In the genomic region with DNA sequence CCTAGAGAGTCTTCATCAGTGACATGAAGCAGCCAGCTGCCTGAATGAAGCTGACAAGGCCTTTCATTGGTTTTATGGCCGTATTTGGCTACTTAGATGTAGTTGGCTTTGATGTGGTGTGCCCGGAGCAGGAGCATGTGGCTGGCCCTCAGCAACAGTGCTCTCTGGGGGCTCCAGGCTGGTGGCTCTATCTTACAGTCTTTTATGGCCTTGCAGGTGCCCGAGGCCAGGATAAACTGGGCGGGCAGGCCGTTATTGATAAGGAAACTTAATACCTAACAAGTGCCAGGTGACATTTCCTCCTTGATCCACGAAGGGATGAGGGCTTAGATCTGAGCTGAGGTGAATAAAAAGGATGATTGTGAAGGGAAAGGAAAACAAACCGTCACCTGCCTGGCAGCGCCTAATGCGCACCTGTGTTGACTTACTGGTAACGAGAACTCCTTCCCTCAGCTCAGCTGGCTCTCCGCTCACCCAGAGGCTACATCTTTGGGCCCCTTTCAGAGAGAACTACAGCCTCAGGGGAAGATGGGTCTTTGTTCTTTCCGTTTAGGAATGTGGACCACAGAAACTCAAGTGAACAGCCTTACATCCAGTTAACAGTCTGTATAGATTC, we compare ENCODE assay signal across 21 mouse cellular contexts. TPM values are rescaled to one million over a fixed set of nuclear protein-coding genes. Genes with fewer than 3 reads are reported as not detected.
"Had no signal": no experiment of that assay in that cellular context is flagged by ENCODE, and none has a peak within 500 bp of the region (broad histone marks: within the 10 kb centered on the region; RNA-seq: fewer than 3 reads in every experiment).

No protein-coding gene starts in this region.

- H3K4me2 ChIP-seq: kidney, embryonic 15.5 days; liver, embryonic 13.5 days; midbrain, embryonic 12.5 days; neural tube, embryonic 13.5 days had no signal

- H3K27ac ChIP-seq: kidney, embryonic 15.5 days; left cerebral cortex, adult 2 months; liver, embryonic 13.5 days; midbrain, embryonic 12.5 days; neural tube, embryonic 13.5 days had no signal

- DNase-seq: kidney, adult 11 months; kidney, adult 8-10 months; kidney, postnatal 10 days; kidney, postnatal 36 days; layer of hippocampus, postnatal 36 days; liver, embryonic 13.5 days; lung, adult 2 months; lung, postnatal 36 days; retina, postnatal 1 day; right cerebral cortex, postnatal 25 days; thymus, postnatal 25 days had no signal

- H3K36me3 ChIP-seq: kidney, embryonic 15.5 days; liver, embryonic 13.5 days; midbrain, embryonic 12.5 days; neural tube, embryonic 13.5 days had no signal

- ATAC-seq: lung, postnatal 0 days; midbrain, embryonic 16.5 days had no signal

- H3K27me3 ChIP-seq: neural tube, embryonic 13.5 days had no signal

- H3K9me3 ChIP-seq: kidney, embryonic 15.5 days; liver, embryonic 13.5 days; megakaryocyte, embryonic 14.5 days; midbrain, embryonic 12.5 days; neural tube, embryonic 13.5 days had no signal

- H3K9ac ChIP-seq: kidney, embryonic 15.5 days; liver, embryonic 13.5 days; midbrain, embryonic 12.5 days; neural tube, embryonic 13.5 days had no signal

- H3K4me1 ChIP-seq: liver, embryonic 13.5 days; megakaryocyte, embryonic 14.5 days; midbrain, embryonic 12.5 days had no signal

- H3K4me3 ChIP-seq: kidney, embryonic 15.5 days; left cerebral cortex, adult 2 months; liver, embryonic 13.5 days; megakaryocyte, embryonic 14.5 days; midbrain, embryonic 12.5 days; myocyte; neural tube, embryonic 13.5 days had no signal

RNA-seq across cellular contexts. Expression of a gene that starts 30.8 kb away (rescaled TPM):
- total RNA-seq: monocyte, adult 5-6 weeks; neutrophil, adult 5-6 weeks had no signal

RNA-seq across cellular contexts. Expression of a gene that starts 44.4 kb away (rescaled TPM):
- total RNA-seq: neutrophil, adult 5-6 weeks had no signal
